Mouse (Mus musculus) liver, embryonic 12.5 days (tissue): Measurements from ENCODE around the gene Aldh1a3. TPM values are rescaled to one million over a fixed set of nuclear protein-coding genes. Genes with fewer than 3 reads are reported as not detected.
A peak's percentile ranks its signal among the peaks of the same experiment; 100 is the strongest.

Experiments
- ATAC-seq: fragments of 200-750 bp; cut with Nextera tagmentation; 2 replicates; pipeline ENCODE4 v1.8.0; 2017; ENCODE audit warnings: moderate number of reproducible peaks, mild to moderate bottlenecking, moderate library complexity
- H3K27ac ChIP-seq: fragments of 300-500 bp; sonication (generic); 2 replicates; pipeline ENCODE4 v1.5.1; 2016; ENCODE audit warnings: mild to moderate bottlenecking
- H3K27me3 ChIP-seq: fragments of 300-500 bp; sonication (generic); replicated peaks from 2 replicates; pipeline ENCODE4 v1.6.1; 2016; ENCODE audit warnings: mild to moderate bottlenecking, moderate library complexity
- H3K36me3 ChIP-seq: fragments of 300-500 bp; sonication (generic); 2 replicates; pipeline ENCODE4 v1.6.1; 2016; ENCODE audit warnings: mild to moderate bottlenecking, moderate library complexity
- H3K4me1 ChIP-seq: fragments of 300-500 bp; sonication (generic); 2 replicates; pipeline ENCODE4 v1.6.1; 2016
- H3K4me2 ChIP-seq: fragments of 300-500 bp; sonication (generic); 2 replicates; pipeline ENCODE4 v1.6.1; 2016; ENCODE audit warnings: mild to moderate bottlenecking, moderate library complexity
- H3K4me3 ChIP-seq: fragments of 300-500 bp; sonication (generic); 2 replicates; pipeline ENCODE4 v1.5.1; 2016; ENCODE audit warnings: mild to moderate bottlenecking, moderate library complexity
- H3K9ac ChIP-seq: fragments of 300-500 bp; sonication (generic); 2 replicates; pipeline ENCODE4 v1.6.1; 2016; ENCODE audit warnings: mild to moderate bottlenecking, moderate library complexity
- H3K9me3 ChIP-seq: fragments of 300-500 bp; sonication (generic); replicated peaks from 2 replicates; pipeline ENCODE4 v1.6.1; 2016; ENCODE audit warnings: mild to moderate bottlenecking, moderate library complexity
- WGBS: fragments of 180-500 bp; shearing (Covaris S2); methylation state at CpG from one replicate; pipeline ENCODE4 v1.1.7; 2016; ENCODE audit not compliant: insufficient replicate concordance; 5-methylcytosine and 5-hydroxymethylcytosine counted together
- polyA plus RNA-seq: library from polyadenylated mRNA; unstranded; fragments of >200 nt; fragmentation: Nextera tagmentation; extraction: Ambion mirVana; gene quantifications from 2 replicates; pipeline ENCODE4 v1.2.1, GENCODE M21; 2016

Aldh1a3 gene
- 1.9 and 2.0 TPM in 2 replicates for polyA plus RNA-seq

GRCm38 (mm10) chr7:66427437-66428161, at the start of gene Aldh1a3:
Gene Aldh1a3 (minus strand): TSS chr7:66427517.
- peaks cover 71% of the 10 kb centered on the region for H3K27me3 ChIP-seq
- H3K4me1 ChIP-seq: peaks cover 9% of the 10 kb centered on the region; the same call in 1 of the 2 replicates
- H3K36me3 ChIP-seq: no peaks in the 10 kb centered on the region
- peak within 1 kb of the TSS; percentile 41 for H3K4me3 ChIP-seq
- ATAC-seq: peak; percentile 65
- no peak within 1 kb of the TSS for H3K9ac ChIP-seq
- no peaks in the 10 kb centered on the region for H3K9me3 ChIP-seq
- peak within 1 kb of the TSS; percentile 61 for H3K4me2 ChIP-seq
- no peak within 1 kb of the TSS for H3K27ac ChIP-seq
- WGBS: under 1% methylated on average over 55 of the region's 56 CpGs

DNA sequence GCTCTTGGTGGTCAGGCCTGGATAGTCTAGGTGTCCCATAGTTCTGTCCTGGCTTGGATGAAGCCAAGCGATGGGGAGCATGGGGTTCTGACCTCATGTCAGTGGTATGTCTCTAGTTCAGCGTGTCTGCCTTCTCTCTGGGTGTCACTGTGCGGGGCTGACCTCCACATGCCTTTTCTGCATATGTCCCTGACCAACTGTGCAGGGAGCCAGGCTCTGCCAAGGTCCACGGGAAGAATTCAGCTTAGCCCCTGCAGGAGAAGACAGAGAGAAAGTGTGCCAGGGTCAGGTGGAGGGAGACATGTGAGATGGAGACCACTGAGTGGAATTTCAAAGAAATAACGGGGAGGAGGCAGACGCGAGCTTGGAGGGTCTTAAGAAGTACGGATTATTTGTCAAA, 49.0 kb upstream of the Aldh1a3 start:
- H3K4me1 ChIP-seq: no peaks in the 10 kb centered on the region
- no peak overlapping the region for H3K4me3 ChIP-seq
- H3K9me3 ChIP-seq: no peaks in the 10 kb centered on the region
- no peak overlapping the region for H3K4me2 ChIP-seq
- 66% methylated on average over 8 of the region's 8 CpGs for WGBS
- no peaks in the 10 kb centered on the region for H3K36me3 ChIP-seq
- no peak for ATAC-seq
- H3K27me3 ChIP-seq: no peaks in the 10 kb centered on the region
- H3K27ac ChIP-seq: no peak overlapping the region
- H3K9ac ChIP-seq: no peak overlapping the region

DNA sequence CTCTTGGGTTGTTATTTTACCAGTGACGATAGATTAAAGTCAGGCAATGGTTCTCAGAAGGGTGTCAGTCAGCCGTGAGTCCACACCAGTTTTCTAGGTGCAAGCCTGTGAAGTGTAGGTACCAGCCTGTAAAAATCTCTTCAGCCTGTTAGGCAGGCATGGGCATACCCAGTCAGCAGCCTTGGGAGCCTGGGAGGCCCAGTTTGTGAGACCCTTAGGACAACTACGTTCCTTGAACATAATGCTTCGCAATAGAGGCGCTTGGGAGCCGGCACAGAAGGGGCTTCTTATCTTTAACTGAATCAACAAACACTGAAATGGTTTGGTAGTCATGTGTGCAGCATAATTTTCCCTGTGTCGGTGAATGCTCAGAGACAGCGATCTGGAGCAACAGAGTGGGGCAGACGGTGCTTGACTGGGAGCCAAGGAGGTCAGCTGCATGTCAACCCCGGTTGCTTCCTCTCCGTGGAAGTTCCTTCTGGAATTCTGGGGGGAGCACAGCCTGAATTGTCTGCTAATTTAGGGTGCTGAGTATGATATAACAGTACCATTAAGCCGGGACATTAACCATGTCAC, 44.4 kb upstream of the Aldh1a3 start:
- Histone ChIP-seq H3K9me3 (no peaks in the 10 kb centered on the region), H3K36me3 (no peaks in the 10 kb centered on the region), H3K4me1 (no peaks in the 10 kb centered on the region), H3K4me2 (no peak overlapping the region), H3K27ac (no peak overlapping the region), H3K9ac (no peak overlapping the region), H3K4me3 (no peak overlapping the region), H3K27me3 (no peaks in the 10 kb centered on the region)
- no peak for ATAC-seq
- 73% methylated on average over 12 of the region's 12 CpGs for WGBS

- H3K36me3 ChIP-seq: no peaks in the 10 kb centered on the region
- no peaks in the 10 kb centered on the region for H3K9me3 ChIP-seq
- ATAC-seq: no peak
- H3K27me3 ChIP-seq: no peaks in the 10 kb centered on the region
- H3K27ac ChIP-seq: no peak overlapping the region
- no peak overlapping the region for H3K9ac ChIP-seq
- no peak overlapping the region for H3K4me3 ChIP-seq
- H3K4me2 ChIP-seq: no peak overlapping the region
- WGBS: 82% methylated on average over 14 of the region's 14 CpGs
- H3K4me1 ChIP-seq: no peaks in the 10 kb centered on the region
Measured at GRCm38 (mm10) chr7:66466641-66467040, 39.3 kb upstream of the Aldh1a3 start.

- Histone ChIP-seq H3K9ac (no peak overlapping the region), H3K27me3 (no peaks in the 10 kb centered on the region), H3K4me1 (no peaks in the 10 kb centered on the region), H3K36me3 (no peaks in the 10 kb centered on the region), H3K4me3 (no peak overlapping the region), H3K4me2 (no peak overlapping the region), H3K27ac (no peak overlapping the region), H3K9me3 (no peaks in the 10 kb centered on the region)
- ATAC-seq: no peak
- 73% methylated on average over 5 of the region's 5 CpGs for WGBS
Measured at GRCm38 (mm10) chr7:66465241-66465640, 37.9 kb upstream of the Aldh1a3 start.

- no peak overlapping the region for H3K9ac ChIP-seq
- no peak for ATAC-seq
- H3K27me3 ChIP-seq: no peaks in the 10 kb centered on the region
- 74% methylated on average over 1 of the region's 1 CpGs for WGBS
- H3K27ac ChIP-seq: no peak overlapping the region
- H3K4me2 ChIP-seq: no peak overlapping the region
- no peak overlapping the region for H3K4me3 ChIP-seq
- no peaks in the 10 kb centered on the region for H3K9me3 ChIP-seq
- no peaks in the 10 kb centered on the region for H3K4me1 ChIP-seq
- H3K36me3 ChIP-seq: no peaks in the 10 kb centered on the region
Measured at GRCm38 (mm10) chr7:66463081-66463480, 35.8 kb upstream of the Aldh1a3 start.

GRCm38 (mm10) chr7:66451622-66452295, 24.4 kb upstream of the Aldh1a3 start:
- 52% methylated on average over 12 of the region's 12 CpGs for WGBS
- no peak for ATAC-seq

DNA sequence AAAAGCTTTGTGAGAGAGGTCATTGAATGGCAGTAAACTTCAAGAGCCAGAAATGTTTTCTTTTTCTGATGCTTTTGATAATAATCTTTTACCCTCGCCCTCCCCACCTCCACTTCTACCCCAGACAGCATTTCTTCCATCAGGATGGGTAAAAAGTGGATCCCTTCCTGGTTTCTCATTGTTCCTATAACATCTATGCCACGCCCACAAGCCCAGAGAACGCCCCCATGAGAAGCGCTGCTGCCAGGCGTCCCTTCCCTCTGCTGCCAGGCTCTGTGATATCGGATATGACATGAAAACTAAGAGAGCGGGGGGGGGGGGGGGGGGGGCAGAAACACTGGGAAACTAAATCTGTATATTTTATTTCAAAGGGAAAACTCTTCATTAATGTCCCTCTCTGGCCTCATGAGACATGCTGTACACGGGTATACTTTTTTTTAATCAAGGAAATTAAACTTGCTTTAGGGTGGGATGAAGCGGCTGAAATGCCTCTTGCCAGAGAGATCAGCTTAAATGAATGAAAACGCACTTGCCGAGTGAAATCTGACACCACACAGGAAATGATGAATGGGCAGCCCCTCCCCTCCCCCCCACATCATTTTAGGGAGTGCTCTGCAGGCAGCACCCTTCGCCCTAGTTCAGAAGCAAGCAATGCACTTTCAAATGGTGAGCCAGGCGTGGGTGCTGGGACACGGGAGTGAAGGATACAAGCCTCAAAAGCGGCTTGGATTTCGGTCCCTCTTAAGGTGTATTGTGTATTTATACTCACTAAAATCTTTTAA, 22.8 kb upstream of the Aldh1a3 start:
- no peak overlapping the region for H3K9ac ChIP-seq
- no peaks in the 10 kb centered on the region for H3K36me3 ChIP-seq
- WGBS: 11% methylated on average over 16 of the region's 16 CpGs
- no peak overlapping the region for H3K27ac ChIP-seq
- peak overlapping the region; percentile 55 for H3K4me2 ChIP-seq
- H3K4me3 ChIP-seq: peak overlapping the region; percentile 22; the same call in 1 of the 2 replicates
- H3K27me3 ChIP-seq: no peaks in the 10 kb centered on the region
- no peak for ATAC-seq
- H3K9me3 ChIP-seq: no peaks in the 10 kb centered on the region
- peaks cover 9% of the 10 kb centered on the region; the same call in 1 of the 2 replicates for H3K4me1 ChIP-seq

More at GRCm38 (mm10) chr7:66451622-66452295, 24.4 kb upstream of the Aldh1a3 start:
- Histone ChIP-seq H3K9me3 (no peaks in the 10 kb centered on the region), H3K4me2 (no peak overlapping the region), H3K4me3 (no peak overlapping the region), H3K36me3 (no peaks in the 10 kb centered on the region), H3K27ac (no peak overlapping the region), H3K9ac (no peak overlapping the region), H3K4me1 (peaks cover 9% of the 10 kb centered on the region; the same call in 1 of the 2 replicates), H3K27me3 (no peaks in the 10 kb centered on the region)

DNA sequence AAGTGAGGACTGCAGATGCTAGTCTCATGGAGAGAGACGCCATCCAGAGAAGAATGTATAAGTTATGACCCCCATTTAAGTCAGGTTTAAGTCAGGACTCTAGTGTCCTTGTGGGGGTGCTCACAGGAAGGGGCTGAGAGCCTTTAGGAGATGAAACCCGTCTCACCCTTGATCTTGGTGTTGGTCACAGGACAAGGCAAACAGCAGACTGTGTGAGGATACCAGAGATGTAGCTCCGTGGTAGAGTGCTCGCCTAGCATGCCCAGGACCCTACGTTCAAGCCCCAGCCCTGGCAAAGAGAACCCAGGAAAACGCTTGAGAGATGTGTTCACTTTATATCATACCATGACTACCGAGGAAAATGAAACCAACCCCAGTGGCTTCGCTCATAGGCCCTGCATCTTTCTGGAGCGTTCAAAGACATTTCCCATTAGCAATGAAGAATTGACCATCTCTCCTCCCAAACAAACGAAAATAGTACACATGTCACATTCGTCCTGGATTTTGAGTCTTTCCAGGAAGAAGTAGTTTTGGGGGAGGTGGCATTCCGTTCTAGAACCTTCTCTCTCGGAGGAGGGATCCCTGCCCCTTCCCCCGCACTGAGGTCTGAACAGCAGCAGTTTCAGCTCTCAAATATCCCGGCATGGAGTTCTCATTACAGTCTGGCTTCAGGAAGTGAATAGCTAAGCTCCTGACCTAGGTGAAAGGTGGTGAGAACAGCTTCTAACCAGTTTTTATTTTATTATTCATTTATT, 21.6 kb upstream of the Aldh1a3 start:
- 57% methylated on average over 15 of the region's 15 CpGs for WGBS
- Histone ChIP-seq H3K27ac (no peak overlapping the region), H3K27me3 (no peaks in the 10 kb centered on the region), H3K36me3 (no peaks in the 10 kb centered on the region), H3K4me1 (peaks cover 9% of the 10 kb centered on the region; the same call in 1 of the 2 replicates), H3K9me3 (no peaks in the 10 kb centered on the region), H3K4me2 (peak overlapping the region; percentile 41), H3K4me3 (no peak overlapping the region), H3K9ac (no peak overlapping the region)
- no peak for ATAC-seq

GRCm38 (mm10) chr7:66448304-66448703, 21.0 kb upstream of the Aldh1a3 start:
- Histone ChIP-seq H3K27ac (no peak overlapping the region), H3K4me2 (peak overlapping the region; percentile 41), H3K36me3 (no peaks in the 10 kb centered on the region), H3K9me3 (no peaks in the 10 kb centered on the region), H3K27me3 (no peaks in the 10 kb centered on the region), H3K4me1 (peaks cover 9% of the 10 kb centered on the region; the same call in 1 of the 2 replicates), H3K9ac (no peak overlapping the region), H3K4me3 (no peak overlapping the region)
- ATAC-seq: no peak
- WGBS: 47% methylated on average over 10 of the region's 10 CpGs

- no peak for ATAC-seq
- Histone ChIP-seq H3K27me3 (no peaks in the 10 kb centered on the region), H3K36me3 (no peaks in the 10 kb centered on the region), H3K4me2 (no peak overlapping the region), H3K9me3 (no peaks in the 10 kb centered on the region), H3K9ac (no peak overlapping the region), H3K4me1 (peaks cover 9% of the 10 kb centered on the region), H3K27ac (no peak overlapping the region), H3K4me3 (no peak overlapping the region)
- WGBS: 53% methylated on average over 3 of the region's 3 CpGs
Measured at GRCm38 (mm10) chr7:66446860-66447259, 19.5 kb upstream of the Aldh1a3 start.
